Mouse (Mus musculus) cerebral cortex, adult 2 months (tissue): Measurements from ENCODE around the gene Htra2.

Experiments
- WGBS: fragments of 180-500 bp; shearing (Covaris S2); methylation state at CpG from one replicate; pipeline ENCODE4 v1.1.7; 2018; 5-methylcytosine and 5-hydroxymethylcytosine counted together

Htra2 gene

DNA sequence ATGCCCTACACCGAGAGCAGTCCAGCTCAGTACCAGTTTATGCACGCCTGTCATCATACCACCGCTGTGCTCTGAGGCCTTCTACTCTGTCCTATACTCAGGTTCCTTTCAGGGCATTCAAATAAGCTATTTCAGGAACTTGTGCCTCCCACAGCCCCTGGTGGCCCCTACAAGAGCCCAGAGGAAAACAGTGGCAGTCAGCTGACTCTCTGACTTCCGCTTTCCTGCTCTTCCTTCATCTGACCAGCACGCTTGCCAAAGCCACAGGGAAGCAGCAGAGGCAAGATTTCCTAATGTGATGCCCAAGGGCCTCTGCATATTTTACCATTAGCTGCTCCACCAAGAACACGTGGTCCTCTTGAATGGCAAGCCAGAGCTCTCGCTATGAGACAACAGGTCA lies 50.2 kb downstream of the Htra2 start:
- WGBS: 68% methylated on average over 7 of the region's 7 CpGs

GRCm38 (mm10) chr6:83004309-83004708 lies 50.8 kb downstream of the Htra2 start:
- 77% methylated on average over 2 of the region's 2 CpGs for WGBS

DNA sequence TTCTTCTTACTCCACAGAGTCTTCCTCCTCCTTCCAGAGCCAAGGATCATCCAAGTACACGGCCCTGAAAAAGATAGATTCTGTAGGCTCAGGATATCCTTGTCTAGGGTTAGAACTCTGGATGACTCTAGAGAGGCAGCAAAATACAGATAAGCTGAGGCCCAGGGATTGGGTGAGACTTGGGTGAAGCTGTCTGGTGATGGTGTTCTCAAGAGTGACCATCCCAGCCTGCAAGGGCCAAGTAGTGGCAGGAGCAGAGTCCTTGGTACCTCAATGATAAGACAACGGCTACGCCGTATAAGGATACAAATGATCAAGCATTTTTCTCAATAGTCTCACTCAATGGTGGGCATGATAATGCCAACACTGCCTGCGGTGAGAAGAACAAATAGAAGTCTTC lies 51.2 kb downstream of the Htra2 start:
- 94% methylated on average over 5 of the region's 5 CpGs for whole genome bisulfite sequencing

GRCm38 (mm10) chr6:83003082-83003481 lies 52.0 kb downstream of the Htra2 start:
- 100% methylated on average over 1 of the region's 1 CpGs for WGBS
